Mouse (Mus musculus): ENCODE data around the gene Rabac1.
A peak's percentile ranks its signal among the peaks of the same experiment; 100 is the strongest.

Gene Rabac1

DNA sequence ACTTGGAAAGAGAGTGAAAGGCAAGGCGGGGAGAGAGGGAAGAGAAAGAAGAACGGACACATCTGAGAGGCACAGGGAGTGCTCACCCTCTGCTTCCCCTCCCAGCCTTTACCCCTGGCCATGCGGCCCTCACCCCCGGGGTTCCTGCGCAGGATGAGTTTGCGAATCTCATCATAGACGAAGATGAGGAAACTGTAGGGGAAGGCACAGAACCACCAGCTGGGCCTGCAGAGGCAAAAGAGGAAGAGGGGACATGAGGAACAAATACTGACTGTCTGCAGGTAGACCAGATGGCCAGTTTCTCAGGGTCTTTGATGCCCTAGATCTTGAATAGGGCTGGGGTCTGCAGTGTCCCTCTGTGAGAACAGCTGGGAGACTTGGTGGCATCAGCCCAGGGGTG, 6.2 kb upstream of the Rabac1 start:
- DNase-seq: no peak

DNA sequence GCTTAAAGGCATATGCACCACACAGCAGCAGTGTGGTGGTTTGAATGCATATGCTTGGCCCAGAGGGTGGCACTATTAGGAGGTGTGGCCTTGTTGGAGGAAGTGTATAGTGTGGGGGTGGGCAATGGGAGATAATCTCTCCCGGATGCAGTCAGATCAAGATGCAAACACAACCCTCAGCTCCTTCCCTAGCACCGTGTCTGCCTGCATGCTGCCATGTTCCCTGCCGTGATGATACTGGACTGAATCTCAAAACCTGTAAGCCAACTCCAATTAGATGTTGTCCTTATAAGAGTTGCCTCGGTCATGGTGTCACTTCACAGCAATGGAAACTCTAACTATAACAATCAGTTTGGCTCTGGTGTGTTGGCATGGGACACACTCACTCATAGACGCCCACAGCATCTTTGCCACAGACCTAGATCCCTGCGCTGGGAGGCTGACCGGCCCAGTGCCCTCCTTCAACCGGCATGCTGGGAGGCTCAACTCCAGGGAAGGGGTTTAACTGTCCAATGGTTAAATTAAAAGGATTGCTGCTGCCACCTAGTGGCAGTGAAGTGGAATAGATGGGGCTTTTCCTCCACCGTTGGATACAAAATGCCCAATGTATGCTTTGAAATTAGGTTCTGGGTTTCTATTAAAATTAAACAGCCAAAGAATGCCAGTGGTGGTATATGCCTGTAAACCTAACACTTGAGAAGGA, 2.5 kb upstream of the Rabac1 start:
- DNase-seq: peak; percentile 49

DNA sequence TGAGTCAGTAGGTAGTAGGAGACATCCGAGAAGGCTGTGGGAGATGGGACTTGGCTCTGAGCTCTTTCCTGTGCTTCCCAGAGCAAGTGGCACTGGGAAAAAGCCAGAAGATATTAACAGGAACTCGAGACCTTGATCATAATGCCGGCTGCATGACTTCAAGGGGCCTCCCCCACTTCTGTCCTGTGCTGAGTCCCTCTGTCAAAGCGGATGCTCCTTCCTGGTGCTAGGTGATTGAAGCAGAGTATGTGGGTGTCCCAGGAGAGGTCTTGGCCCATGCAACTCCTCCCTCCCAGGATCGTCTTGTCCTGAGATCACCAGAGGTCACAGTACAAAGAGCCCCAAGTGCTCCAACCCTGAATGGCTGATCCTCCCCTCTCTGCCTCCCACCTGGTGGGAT, 1.3 kb upstream of the Rabac1 start:
- no peak for DNase-seq

DNA sequence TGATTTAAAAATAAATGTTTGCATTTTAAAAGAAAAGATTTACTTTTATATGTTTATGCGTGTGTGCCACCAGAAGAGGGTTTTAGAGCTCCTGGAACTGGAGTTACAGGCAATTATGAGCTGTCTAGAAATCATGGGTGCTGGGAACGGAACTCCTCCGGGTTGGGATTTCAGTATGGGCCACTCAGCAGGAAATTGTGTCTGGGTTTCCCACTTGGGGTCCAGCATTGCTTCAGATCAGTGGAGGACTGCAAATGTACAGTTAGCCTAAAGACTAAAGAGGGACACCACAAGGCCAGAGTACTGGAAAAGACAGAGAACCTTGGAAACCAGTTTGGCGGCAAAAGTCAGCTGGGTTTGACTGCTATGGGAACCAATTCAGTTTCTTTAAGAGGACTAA, 654 bp upstream of the Rabac1 start:
- no peak for DNase-seq

DNA sequence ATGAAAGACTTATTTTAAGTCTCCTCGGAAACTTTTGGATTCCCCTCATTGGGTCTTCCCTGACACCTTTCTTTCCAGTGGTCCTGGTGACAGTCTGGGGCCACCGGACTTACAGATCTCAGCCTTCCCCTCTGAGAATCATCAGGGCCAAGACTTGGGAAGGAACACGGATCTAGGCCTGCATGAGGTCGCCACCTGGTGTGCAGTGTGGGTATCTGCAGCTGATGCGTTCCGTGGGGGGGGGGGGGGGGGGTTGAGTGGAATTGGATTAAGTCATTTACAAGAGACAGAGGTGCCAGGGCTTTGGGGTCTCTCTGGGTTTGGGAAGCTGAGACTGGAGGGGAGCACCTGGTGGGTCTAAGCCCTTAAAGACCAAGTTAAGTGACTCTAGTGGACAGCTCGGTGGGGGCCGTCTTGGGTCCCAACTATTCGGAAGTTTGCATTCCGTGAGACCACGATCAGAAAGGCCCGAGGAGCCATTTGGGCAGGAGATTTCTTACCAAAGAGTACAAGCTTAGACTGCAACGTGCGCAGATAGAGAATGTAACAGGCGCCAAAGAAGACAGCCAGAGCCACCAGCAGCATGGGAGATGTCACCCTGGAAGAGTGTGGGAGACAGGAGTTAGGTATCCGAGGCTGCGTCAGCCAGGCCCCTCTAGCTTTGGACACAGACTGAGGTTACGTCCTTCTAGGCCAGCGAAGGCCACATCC, 1.1 kb downstream of the Rabac1 start:
- DNase-seq: peak; percentile 57

DNA sequence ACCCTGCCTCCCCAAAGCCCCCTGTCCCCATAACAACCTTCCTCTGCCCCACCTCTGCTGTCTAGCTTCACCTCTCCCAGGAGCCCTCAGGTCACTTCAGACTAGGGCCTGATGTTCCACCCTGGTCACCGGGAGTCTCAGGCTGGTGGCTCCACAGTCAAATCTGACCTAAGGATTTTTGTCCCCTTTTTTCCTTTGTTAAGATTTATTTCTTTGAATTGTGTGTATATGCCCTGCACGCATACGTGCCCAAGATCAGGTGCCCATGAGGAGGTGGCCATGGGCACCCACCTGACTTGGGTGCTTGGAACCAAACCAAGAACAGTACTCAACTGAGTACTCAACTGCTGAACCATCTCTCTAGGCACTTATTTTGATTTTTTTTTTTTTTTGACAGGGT, 2.2 kb downstream of the Rabac1 start:
- no peak for DNase-seq

DNA sequence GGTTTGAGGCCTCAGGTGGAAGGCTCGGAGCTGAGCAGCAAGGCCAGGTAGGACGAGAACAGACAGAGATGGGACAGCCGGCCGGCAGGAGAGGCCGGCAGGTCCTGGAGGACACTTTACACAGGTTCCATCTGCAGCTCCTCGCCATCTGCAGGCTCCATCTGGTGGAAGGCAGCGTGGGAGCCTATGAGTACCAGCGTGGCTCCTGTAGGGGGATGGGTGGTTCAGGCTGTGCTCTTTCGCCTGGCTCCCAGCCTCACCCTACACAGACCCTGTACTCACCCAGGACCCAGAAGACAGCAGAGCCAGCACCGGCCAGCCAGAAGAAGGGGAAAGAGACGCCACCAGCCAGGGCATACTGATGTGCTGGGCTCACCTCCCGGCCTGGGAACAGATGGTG, 2.7 kb downstream of the Rabac1 start:
- DNase-seq: no peak

DNA sequence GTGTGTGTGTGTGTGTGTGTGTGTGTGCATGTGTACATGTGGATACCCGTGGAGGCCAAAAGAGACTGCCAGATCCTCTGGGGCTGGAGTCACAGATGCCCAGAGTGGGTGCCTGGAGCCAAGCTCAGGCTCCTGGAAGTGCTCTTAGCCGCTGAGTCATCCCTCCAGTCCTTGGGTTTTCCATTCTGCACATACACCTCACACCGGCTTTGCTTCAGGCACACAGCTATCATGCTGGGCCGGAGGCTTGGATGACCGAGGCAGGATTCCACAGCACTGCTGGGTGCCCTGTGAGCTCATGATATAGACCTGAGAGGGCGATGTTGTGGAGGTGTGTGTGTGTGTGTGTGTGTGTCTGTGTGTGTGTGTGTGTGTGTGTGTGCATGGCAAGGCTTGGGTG, 4.1 kb downstream of the Rabac1 start:
- DNase-seq: no peak

DNA sequence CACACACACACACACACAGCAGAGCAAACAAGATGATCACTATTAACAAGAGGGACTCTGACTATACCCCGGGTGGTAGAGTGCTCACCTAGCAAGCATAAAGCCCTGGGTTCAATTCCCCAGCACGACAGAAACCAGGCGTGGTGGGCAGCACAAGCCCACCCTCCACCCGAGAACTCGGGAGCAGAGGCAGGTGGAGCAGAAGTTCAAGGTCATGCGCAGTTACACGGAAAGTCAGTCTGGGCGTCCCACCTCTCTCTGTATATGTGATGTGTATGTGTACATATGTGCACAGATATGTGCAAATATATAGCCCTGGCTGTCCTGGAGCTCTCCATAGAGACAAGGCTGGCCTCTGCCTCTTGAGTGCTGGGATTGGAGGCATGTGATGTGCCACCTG, 4.6 kb downstream of the Rabac1 start:
- DNase-seq: no peak

DNA sequence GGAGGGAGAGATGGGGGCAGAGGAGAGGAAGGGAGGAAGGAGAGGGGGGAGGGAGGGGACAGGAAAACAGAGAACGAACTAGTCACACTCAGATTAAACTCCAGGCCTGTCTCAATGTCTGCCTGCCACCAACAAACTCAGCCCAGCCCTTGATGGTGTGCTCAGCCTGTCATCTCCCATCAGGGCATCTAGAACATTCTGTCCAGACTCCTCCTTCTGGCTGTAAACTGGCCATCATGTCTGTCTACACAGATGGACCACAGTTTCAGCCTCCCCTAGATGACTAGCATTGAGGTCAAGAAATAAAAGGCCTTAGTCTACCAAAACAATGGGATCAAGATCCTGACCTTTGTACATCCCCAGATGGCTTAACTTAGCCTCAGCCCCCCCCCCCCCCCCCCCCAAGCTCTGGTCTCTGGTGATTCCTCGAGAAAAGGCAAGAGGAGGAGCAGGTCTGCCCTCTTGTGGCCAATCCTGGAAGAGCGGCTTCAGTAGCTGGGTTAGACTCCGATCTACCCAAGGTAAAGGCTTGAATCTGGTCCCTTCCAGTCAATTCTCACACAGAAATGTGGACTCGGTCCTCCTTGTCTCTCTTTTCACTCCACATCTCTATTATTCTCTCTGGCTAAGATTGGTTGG, 7.5 kb downstream of the Rabac1 start:
- DNase-seq: peak; percentile 88

DNA sequence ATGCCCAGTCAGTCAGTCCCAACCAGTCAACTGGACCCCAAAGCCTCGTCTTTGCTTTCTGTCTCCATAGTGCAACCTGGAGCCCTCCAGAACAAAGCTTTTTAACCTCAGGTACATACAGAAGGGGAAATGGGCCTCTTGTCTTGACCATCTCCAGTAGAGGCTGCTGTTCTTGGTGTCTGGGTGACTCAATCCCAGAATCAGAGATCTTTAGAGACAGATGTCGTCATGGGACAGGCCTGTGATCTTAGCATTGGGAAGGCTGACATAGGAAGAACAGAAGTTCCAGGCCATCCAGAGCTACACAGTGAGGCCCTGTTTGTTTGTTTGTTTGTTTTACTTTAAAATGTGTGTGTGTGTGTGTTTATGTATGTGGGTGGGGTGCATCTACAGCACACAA, 8.3 kb downstream of the Rabac1 start:
- no peak for DNase-seq

DNA sequence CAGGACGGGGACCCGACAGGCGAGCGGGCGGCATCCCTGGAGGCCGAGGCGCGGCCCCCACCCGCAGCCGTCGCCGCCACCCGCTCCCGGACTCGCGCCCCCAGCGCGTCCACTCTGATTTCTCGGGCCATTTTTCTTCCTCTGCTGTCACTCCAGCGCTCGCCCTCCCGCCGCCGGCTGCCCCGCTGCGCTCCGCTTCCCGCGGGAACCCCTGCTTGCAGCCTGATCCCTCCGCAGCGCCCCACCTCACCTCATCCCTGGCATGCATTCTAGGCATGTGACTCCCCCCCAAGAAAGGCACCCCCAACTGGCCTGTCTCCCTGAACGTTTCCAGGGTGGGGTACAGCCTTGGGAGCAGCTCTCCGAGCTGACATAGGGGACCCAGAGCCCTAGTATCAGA, 17.3 kb downstream of the Rabac1 start:
- no peak for DNase-seq

DNA sequence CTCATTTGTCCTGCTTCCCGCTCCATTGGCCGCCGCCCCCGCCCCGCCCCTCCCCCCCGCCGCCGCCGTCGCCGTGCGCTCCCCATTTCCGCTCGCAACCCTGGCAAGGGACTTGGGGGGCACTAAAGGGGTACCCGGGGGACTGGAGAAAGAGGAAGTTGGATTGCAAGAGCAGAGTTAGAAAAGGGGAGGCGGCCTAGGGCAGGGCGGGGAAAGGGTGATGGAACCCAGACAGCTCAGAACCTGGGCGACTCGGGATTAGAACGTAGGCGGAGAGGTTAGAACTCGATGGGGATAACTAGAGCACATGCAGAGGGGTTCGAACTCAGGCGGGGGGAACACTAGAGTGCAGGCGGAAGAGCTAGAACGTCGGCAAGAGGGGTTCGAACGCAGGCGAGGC, 18.1 kb downstream of the Rabac1 start:
- peak; percentile 27 for DNase-seq

DNA sequence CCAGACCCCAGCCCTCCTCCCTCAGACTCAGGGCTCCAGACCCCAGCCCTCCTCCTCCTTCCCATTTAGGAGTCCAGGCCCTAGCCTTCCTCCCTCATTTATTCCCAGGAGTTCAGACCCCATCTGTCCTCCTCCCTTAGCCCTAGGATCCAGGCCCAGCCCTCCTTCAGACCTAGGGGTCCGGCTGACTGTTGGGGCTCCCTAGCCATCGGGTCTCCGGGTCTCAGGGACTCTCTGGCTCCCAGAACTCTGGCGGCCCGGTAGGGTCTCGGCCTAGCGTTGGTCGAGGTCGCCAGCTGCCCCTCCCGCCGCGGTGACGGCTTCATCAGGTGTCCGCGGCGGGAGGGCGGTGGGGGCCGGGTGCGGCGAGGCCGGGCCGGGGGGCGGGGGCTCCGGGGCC, 18.6 kb downstream of the Rabac1 start:
- no peak for DNase-seq

DNA sequence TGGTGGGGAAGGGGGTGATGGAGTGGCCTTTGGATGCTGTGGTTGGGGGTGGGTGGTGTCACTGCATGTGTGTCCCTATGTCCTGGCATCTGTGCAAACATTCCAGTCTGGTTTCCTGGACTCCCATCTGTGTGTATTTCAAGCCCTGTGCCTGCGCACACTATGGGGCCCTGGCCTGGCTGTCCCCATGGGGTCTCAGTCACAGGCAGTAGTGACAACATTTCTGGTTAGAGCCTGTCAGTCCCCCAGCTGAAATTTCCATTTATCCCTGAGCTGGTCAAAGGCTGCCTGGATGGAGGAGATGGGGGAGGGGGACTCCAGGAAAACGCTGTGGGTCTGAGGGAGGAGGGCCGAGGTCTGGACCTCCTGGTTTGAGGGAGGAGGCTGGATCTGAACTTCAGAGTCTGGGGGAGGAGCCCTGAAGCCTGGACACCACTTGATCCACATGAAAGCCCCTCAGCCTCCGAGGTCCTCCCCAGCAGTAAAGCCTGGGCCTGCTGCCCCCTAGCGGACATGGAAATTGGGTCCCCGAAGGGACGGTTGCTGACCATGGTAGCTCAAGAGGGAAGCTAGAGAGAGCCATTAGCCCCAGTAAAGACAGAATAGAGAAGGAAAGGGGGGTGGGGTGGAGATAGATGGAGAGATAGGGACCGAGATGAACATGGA, 22.5 kb downstream of the Rabac1 start:
- DNase-seq: peak; percentile 87

DNA sequence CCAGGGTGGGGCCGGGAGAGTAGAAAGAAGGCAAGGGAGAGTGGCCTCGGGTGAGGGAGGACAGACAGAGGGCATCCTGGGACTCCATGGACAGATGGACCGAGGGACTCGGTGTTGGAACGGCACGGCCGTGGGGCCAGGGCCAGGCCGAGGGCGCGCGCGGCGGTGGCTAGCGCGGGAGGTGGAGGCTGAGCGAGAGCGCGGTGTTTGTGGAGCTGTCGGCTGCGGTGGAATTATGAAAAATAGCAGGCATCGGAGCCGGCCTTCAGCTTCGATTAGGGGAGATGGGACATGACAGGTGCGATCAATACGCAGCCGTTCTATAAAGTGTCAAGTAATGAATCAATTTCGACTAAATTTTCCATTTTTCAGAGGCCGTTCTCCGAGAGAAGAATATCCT, 23.8 kb downstream of the Rabac1 start:
- DNase-seq: no peak

DNA sequence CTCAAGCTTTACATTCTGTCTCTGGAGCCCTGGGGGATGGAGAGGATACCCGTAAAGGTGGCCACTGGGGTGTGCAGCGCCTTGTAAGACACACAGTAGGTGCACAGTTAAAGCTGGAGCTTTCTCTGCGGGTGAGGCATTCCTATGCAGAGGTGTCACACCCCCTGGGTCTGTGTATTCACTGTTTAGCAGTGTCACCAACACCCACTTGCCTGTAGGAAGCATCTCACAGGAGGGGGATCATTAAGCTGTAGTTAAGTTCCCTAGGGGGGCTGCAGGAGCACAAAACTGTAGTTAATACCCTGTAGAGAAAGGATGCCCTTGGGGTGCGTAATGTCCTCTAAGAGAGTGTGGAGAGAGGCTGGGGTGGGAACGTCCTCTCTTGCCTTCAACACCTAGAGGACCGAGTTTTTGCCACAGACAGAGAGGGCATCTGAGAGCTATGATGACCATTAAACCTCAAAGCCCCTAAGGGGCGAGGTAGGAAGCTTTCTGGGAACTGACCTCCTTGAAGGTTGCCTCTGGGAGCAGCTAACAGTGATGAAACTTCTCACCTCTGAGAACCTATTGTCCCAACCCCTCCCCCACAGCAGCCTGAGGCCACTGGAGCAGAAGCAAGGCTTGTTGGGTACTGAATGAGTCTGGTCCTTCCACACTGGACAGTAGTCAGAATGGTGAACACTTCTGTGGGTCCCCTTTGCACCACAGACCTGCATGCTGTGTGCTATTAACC, 25.1 kb downstream of the Rabac1 start:
- DNase-seq: no peak

DNA sequence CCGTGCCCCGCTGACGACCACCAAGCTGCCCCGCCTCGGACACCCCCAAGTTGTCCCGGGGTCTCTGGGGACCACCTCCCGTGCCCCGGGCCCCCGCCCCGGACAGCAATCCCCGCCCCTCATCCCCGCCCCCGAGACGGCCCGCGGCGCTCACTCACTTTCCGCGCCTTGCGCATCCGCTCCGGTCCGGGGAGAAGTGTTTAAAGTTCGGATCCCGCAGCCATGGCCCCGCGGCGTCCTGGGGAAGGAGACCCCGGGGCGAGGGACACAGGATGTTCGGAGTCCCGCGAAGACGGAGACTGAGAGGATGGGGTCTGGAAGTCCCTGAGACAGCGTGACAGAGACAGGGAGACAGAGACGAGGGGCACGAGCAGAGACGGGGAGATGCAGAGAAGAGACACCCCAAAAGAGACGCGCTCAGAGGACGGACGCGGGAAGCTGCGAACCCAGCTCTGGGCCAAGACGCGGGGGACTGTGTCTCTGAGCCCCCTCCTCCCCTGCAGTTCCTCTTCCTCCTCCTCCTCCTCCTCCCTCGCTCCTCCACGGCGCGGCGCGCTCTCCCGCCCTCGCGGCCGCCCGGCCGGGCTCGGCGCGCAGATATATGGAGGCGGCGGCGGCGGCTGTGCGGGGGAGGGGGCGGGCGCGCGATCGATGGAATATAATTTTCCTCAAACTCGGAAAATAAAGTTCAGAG, 28.1 kb downstream of the Rabac1 start, which contains the start of gene Gm4881:
Gm4881 (minus strand) TSS at position 238 of the 694 bp plus-strand sequence.
- DNase-seq: no peak

DNA sequence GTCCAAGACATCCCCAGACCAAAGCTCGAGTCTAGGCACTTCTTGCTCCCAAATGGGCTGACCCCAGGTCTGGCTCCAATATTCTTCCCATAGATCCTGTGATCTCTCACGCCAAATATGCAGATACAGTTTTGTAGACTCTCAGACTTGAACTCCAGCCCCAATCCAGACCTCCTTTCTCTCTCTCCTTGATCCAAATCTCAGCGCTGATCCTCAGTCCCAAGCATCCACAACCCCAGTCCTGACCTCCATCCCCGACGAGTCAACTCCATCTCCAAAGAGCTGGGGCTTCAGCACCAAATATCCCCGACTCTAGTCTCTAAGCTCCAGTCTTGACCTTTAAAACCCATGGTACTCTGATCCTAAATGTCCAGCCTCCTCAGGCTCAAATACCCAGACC, 28.9 kb downstream of the Rabac1 start:
- DNase-seq: no peak

DNA sequence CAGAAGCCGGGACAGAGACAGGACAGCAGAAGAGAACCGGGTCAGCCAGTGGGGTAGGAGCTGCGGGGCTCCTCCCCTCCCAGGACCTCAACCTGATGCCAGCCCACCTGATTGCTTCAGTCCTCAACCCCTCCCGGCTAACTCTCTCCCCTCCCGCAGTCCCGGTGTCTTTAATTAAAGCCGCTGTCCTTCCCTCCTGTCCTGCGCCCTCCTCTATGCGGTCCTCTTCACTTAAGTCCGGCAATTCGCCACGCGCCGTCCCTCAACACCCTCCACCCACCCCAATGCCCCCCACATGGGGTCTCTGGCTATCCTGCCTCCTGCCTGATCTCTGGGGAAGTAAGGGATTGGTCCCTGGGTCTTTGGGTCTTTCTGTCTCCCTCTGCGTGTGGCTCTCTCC, 40.9 kb downstream of the Rabac1 start:
- no peak for DNase-seq

DNA sequence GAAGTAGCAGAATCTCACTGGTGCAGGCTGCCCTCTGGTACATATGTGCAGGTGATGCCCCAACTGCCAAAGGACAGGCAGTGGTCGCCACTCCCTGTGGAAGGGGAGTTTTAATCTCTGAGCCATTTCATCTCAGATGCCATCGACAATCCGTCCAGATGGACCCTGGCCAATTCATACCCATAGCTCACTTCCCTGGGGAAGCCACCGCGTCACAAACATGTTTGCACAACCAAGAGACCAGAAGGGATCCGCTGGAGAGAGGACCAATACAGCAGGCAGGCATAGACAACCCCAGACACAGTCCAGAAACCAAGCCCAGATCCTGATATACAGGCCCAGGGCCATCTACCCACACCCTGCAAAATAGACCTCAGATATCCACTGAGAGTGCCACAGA, 42.1 kb downstream of the Rabac1 start:
- no peak for DNase-seq

Data from lung, postnatal 10 days (tissue).